Mouse (Mus musculus): ENCODE results near the gene Epo.

Gene Epo

GRCm38 (mm10) chr5:137533117-137533827, at the start of gene Epo, which contains the start of gene Gnb2:
TSS of gene Epo (minus strand) at chr5:137533242.
TSS of gene Gnb2 (minus strand) at chr5:137533510.
- peak; percentile 97 for DNase-seq (ENCODE audit: extremely low spot score, low spot score)

- DNase-seq (ENCODE audit: extremely low spot score, low spot score) = no peak
Observed at GRCm38 (mm10) chr5:137582702-137583101, 49.7 kb upstream of the Epo start.

- DNase-seq (ENCODE audit: extremely low spot score, low spot score) = no peak
Observed at GRCm38 (mm10) chr5:137580246-137580645, 47.2 kb upstream of the Epo start.

- peak; percentile 47 for DNase-seq (ENCODE audit: extremely low spot score, low spot score)
Observed at GRCm38 (mm10) chr5:137574470-137574901, 41.4 kb upstream of the Epo start.

GRCm38 (mm10) chr5:137570691-137571586, 37.9 kb upstream of the Epo start:
- no peak for DNase-seq (ENCODE audit: extremely low spot score, low spot score)

- no peak for DNase-seq (ENCODE audit: extremely low spot score, low spot score)
Observed at GRCm38 (mm10) chr5:137570181-137570580, 37.1 kb upstream of the Epo start.

GRCm38 (mm10) chr5:137569665-137570064, 36.6 kb upstream of the Epo start, which contains the start of gene Tfr2:
TSS of gene Tfr2 (plus strand) at chr5:137569840.
- DNase-seq (ENCODE audit: extremely low spot score, low spot score) = no peak

GRCm38 (mm10) chr5:137569031-137569430, 36.0 kb upstream of the Epo start:
- DNase-seq (ENCODE audit: extremely low spot score, low spot score) = no peak

- no peak for DNase-seq (ENCODE audit: extremely low spot score, low spot score)
Observed at GRCm38 (mm10) chr5:137568223-137568798, 35.3 kb upstream of the Epo start.

GRCm38 (mm10) chr5:137566416-137566815, 33.4 kb upstream of the Epo start:
- DNase-seq (ENCODE audit: extremely low spot score, low spot score) = no peak

- DNase-seq (ENCODE audit: extremely low spot score, low spot score) = no peak
Observed at GRCm38 (mm10) chr5:137565744-137566143, 32.7 kb upstream of the Epo start.

- no peak for DNase-seq (ENCODE audit: extremely low spot score, low spot score)
Observed at GRCm38 (mm10) chr5:137562965-137563364, 29.9 kb upstream of the Epo start.

GRCm38 (mm10) chr5:137561556-137561955, 28.5 kb upstream of the Epo start:
- no peak for DNase-seq (ENCODE audit: extremely low spot score, low spot score)

GRCm38 (mm10) chr5:137553898-137554297, 20.9 kb upstream of the Epo start:
- DNase-seq (ENCODE audit: extremely low spot score, low spot score) = no peak

- DNase-seq (ENCODE audit: extremely low spot score, low spot score) = peak; percentile 83
Observed at GRCm38 (mm10) chr5:137553411-137553837, 20.4 kb upstream of the Epo start, which contains the start of gene Actl6b. TSS of gene Actl6b (plus strand) at chr5:137553517.

- no peak for DNase-seq (ENCODE audit: extremely low spot score, low spot score)
Observed at GRCm38 (mm10) chr5:137553000-137553399, 20.0 kb upstream of the Epo start.

- no peak for DNase-seq (ENCODE audit: extremely low spot score, low spot score)
Observed at GRCm38 (mm10) chr5:137551119-137551518, 18.1 kb upstream of the Epo start.

GRCm38 (mm10) chr5:137549840-137550239, 16.8 kb upstream of the Epo start:
- DNase-seq (ENCODE audit: extremely low spot score, low spot score) = no peak

- DNase-seq (ENCODE audit: extremely low spot score, low spot score) = no peak
Observed at GRCm38 (mm10) chr5:137545596-137545995, 12.6 kb upstream of the Epo start.

GRCm38 (mm10) chr5:137544926-137545325, 11.9 kb upstream of the Epo start:
- no peak for DNase-seq (ENCODE audit: extremely low spot score, low spot score)

- DNase-seq (ENCODE audit: extremely low spot score, low spot score) = no peak
Observed at GRCm38 (mm10) chr5:137541768-137542540, 8.9 kb upstream of the Epo start.

Data from neural tube, embryonic 10.5 days (tissue).